Mouse (Mus musculus): ENCODE data around the gene Kpna6.

Kpna6 gene

DNA sequence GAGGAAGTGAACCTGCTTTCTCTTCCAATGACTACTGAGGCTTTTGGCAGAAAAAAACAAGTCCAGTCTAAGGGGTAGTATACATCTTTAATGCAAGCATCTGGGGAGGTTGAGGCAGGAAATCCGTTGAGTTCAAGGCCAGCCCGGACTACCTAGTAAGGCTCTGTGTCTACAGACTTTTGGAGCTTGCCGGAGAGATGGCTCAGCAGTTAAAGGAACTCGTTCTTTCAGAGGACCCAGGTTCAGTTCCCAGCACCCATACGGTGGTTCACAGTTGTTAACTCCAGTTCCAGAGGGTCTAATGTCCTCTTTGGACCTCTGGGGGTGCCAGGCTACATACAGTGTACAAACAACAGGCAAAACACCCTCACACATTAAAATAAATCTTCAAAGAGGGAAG is 54.5 kb downstream of the Kpna6 start:
- DNase-seq (ENCODE audit: low spot score in 2 of 2) = no peak

GRCm38 (mm10) chr4:129617121-129617641 is 55.4 kb downstream of the Kpna6 start:
- no peak for DNase-seq (ENCODE audit: low spot score in 2 of 2)

GRCm38 (mm10) chr4:129616631-129617030 is 55.9 kb downstream of the Kpna6 start:
- no peak for DNase-seq (ENCODE audit: low spot score in 2 of 2)

DNA sequence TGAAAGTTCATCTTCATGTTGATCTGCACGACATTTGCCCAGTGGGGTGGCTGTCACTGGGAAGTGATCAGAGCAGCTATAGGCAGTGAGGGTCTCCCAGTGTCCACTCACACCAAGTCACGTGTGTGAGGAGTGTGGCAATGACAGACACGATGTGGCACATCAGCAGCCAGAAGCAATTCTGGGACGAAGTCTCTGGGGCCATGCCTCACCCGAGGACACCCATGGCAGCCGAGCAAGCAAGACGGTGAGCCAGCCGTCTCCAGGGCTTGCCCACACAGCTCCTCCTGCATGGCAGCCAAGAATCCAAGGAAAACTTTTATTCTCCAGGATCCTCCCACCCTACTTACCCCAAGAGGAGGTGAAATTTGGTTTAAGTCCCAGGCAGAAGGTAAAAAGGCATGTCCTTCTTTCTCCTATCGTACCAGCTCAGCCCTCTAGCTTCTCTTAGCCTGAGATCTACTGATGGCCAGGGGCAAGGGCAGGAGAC is 56.7 kb downstream of the Kpna6 start:
- DNase-seq (ENCODE audit: low spot score in 2 of 2) = no peak

DNA sequence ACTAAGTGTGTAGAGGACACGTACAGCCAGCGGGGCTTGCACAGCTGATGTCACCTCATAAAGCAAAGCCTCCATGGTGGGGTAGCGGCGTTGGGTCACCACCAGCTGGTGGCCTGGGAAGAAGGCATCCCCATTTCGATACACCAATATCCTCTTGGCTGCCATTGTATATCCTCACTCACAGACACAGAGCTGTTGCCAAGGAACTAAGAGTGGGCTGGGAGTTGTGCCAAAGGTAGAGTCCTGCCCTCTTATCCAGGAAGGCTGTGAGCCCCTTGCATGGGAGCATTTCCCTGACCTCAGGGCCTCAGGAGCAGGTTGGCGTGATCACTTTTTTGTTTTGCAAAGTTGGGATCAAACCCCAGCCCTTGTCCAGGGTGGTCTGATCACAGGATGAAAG is 58.5 kb downstream of the Kpna6 start, which contains the start of gene Dcdc2b:
TSS of gene Dcdc2b (minus strand) at position 165 of the 400 bp plus-strand sequence.
- no peak for DNase-seq (ENCODE audit: low spot score in 2 of 2)

DNA sequence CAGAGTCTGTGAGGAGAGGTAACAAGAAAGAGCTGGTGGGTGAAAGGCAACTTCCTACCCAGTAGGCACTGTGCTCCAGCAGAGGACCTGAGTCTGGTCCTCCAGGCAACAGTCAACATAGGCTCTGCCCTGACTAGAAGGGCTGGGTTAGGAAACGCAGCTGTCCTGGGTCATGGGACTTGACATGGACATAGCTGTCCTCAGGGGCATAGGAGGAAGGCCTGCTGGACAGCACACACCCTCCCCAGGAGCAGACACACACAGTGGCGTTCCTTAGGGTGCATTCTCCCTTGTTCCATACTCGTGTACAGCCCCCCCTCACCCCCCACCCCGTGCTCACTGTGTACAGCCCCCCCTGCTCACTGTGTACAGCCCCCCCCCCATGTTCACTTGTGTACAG is 62.1 kb downstream of the Kpna6 start:
- no peak for DNase-seq (ENCODE audit: low spot score in 2 of 2)

GRCm38 (mm10) chr4:129610026-129610425 is 62.5 kb downstream of the Kpna6 start:
- DNase-seq (ENCODE audit: low spot score in 2 of 2) = no peak

DNA sequence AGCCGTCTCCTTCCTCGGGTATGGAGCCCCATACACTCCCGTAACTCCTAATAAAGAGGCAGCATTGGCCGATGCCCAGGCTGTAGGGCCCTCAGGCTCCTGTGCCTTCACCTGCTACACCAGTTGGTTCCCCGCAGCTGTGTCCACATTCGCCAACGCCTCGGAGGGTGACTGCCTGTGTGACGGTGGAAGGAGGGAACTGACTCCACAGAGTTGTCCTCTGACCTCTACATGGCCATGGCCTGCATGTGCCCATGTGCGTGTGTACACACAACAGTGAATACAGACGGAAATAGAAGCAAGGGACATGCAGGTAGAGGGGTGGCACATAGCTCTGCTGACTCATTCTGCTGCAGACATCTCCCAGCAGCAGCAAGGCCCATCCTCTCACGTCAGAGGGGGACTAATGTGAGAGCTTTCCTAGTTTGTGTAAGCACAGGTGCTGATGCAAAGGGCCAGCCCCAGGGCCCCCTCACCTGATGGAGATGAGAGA is 63.4 kb downstream of the Kpna6 start:
- no peak for DNase-seq (ENCODE audit: low spot score in 2 of 2)

- DNase-seq (ENCODE audit: low spot score in 2 of 2) = peak; percentile 73 to 90
These were observed 64.0 kb downstream of the Kpna6 start for GRCm38 (mm10) chr4:129608426-129609025.

- peak; percentile 75 to 88 for DNase-seq (ENCODE audit: low spot score in 2 of 2)
These were observed 72.1 kb downstream of the Kpna6 start, which contains the start of the genes Eif3i and Tmem234 for GRCm38 (mm10) chr4:129600233-129601158. Gene Eif3i (minus strand): TSS chr4:129600648. Gene Tmem234 (plus strand): TSS chr4:129600668.

Data from spleen, postnatal 10 days (tissue).